Mouse (Mus musculus): ENCODE data around the gene Mdm2.

The Mdm2 gene

GRCm38 (mm10) chr10:117655460-117655859 lies 55.1 kb downstream of the Mdm2 start:
- no peak for DNase-seq (ENCODE audit: low read depth)

- DNase-seq (ENCODE audit: low read depth): no peak
Observed at GRCm38 (mm10) chr10:117654576-117655123, 55.9 kb downstream of the Mdm2 start.

- DNase-seq (ENCODE audit: low read depth): no peak
Observed at GRCm38 (mm10) chr10:117653779-117654173, 56.8 kb downstream of the Mdm2 start.

- no peak for DNase-seq (ENCODE audit: low read depth)
Observed at GRCm38 (mm10) chr10:117652930-117653778, 57.4 kb downstream of the Mdm2 start.

- no peak for DNase-seq (ENCODE audit: low read depth)
Observed at GRCm38 (mm10) chr10:117652378-117652774, 58.2 kb downstream of the Mdm2 start.

- peak; percentile 75 for DNase-seq (ENCODE audit: low read depth)
Observed at GRCm38 (mm10) chr10:117651587-117652377, 58.8 kb downstream of the Mdm2 start.

GRCm38 (mm10) chr10:117650725-117651124 lies 59.8 kb downstream of the Mdm2 start:
- peak; percentile 51 for DNase-seq (ENCODE audit: low read depth)

GRCm38 (mm10) chr10:117650042-117650655 lies 60.4 kb downstream of the Mdm2 start:
- DNase-seq (ENCODE audit: low read depth): no peak

GRCm38 (mm10) chr10:117649292-117650041 lies 61.1 kb downstream of the Mdm2 start:
- no peak for DNase-seq (ENCODE audit: low read depth)

- DNase-seq (ENCODE audit: low read depth): no peak
Observed at GRCm38 (mm10) chr10:117648643-117649042, 61.9 kb downstream of the Mdm2 start.

- no peak for DNase-seq (ENCODE audit: low read depth)
Observed at GRCm38 (mm10) chr10:117647964-117648472, 62.5 kb downstream of the Mdm2 start.

GRCm38 (mm10) chr10:117647158-117647505 lies 63.4 kb downstream of the Mdm2 start:
- no peak for DNase-seq (ENCODE audit: low read depth)

GRCm38 (mm10) chr10:117646482-117647157 lies 63.9 kb downstream of the Mdm2 start:
- no peak for DNase-seq (ENCODE audit: low read depth)

GRCm38 (mm10) chr10:117645487-117645964 lies 65.0 kb downstream of the Mdm2 start:
- DNase-seq (ENCODE audit: low read depth): no peak

- DNase-seq (ENCODE audit: low read depth): no peak
Observed at GRCm38 (mm10) chr10:117644828-117645227, 65.7 kb downstream of the Mdm2 start.

GRCm38 (mm10) chr10:117644429-117644748 lies 66.2 kb downstream of the Mdm2 start:
- DNase-seq (ENCODE audit: low read depth): no peak

- no peak for DNase-seq (ENCODE audit: low read depth)
Observed at GRCm38 (mm10) chr10:117643711-117644428, 66.7 kb downstream of the Mdm2 start.

GRCm38 (mm10) chr10:117643302-117643701 lies 67.3 kb downstream of the Mdm2 start:
- no peak for DNase-seq (ENCODE audit: low read depth)

- DNase-seq (ENCODE audit: low read depth): no peak
Observed at GRCm38 (mm10) chr10:117642491-117643262, 67.9 kb downstream of the Mdm2 start.

- DNase-seq (ENCODE audit: low read depth): no peak
Observed at GRCm38 (mm10) chr10:117642201-117642450, 68.4 kb downstream of the Mdm2 start.

All from induced T-regulatory cell, adult 2 months (primary cell).